Mouse (Mus musculus) stomach, postnatal 0 days (tissue): ENCODE data around the gene Scand1. TPM values are rescaled to one million over a fixed set of nuclear protein-coding genes. Genes with fewer than 3 reads are reported as not detected.
A peak's percentile ranks its signal among the peaks of the same experiment; 100 is the strongest.

ENCODE experiments used
- ATAC-seq: fragments of 200-750 bp; cut with Nextera tagmentation; 2 replicates; pipeline ENCODE4 v1.8.0; 2017; ENCODE audit not compliant: low FRiP score, low TSS enrichment
- DNase-seq: peaks from one replicate; pipeline ENCODE4 v3.0.0-alpha.2; 2016; ENCODE audit warnings: low spot score
- H3K27ac ChIP-seq: fragments of 300-500 bp; sonication (generic); replicated peaks from 2 replicates; pipeline ENCODE4 v1.5.1; 2014; ENCODE audit warnings: mild to moderate bottlenecking, control low read depth
- H3K27me3 ChIP-seq: fragments of 300-500 bp; sonication (generic); 2 replicates; pipeline ENCODE4 v1.6.1; 2014; ENCODE audit warnings: low read length; ENCODE audit not compliant: control insufficient read depth, insufficient read depth
- H3K36me3 ChIP-seq: fragments of 300-500 bp; sonication (generic); 2 replicates; pipeline ENCODE4 v1.6.1; 2014; ENCODE audit warnings: low read length, mixed read lengths; ENCODE audit not compliant: control insufficient read depth, insufficient read depth
- H3K4me1 ChIP-seq: fragments of 300-500 bp; sonication (generic); replicated peaks from 2 replicates; pipeline ENCODE4 v1.6.1; 2014; ENCODE audit warnings: antibody characterized with exemption; ENCODE audit not compliant: control insufficient read depth, insufficient read depth
- H3K4me2 ChIP-seq: fragments of 300-500 bp; sonication (generic); replicated peaks from 2 replicates; pipeline ENCODE4 v1.6.1; 2014; ENCODE audit warnings: low read depth, mild to moderate bottlenecking, control low read depth, moderate library complexity
- H3K4me3 ChIP-seq: fragments of 300-500 bp; sonication (generic); 2 replicates; pipeline ENCODE4 v1.5.1; 2014; ENCODE audit warnings: low read depth, low read length, control low read depth
- H3K9ac ChIP-seq: fragments of 300-500 bp; sonication (generic); 2 replicates; pipeline ENCODE4 v1.6.1; 2014; ENCODE audit warnings: mild to moderate bottlenecking, low read length, control low read depth, mixed read lengths
- H3K9me3 ChIP-seq: fragments of 300-500 bp; sonication (generic); 2 replicates; pipeline ENCODE4 v1.6.1; 2016; ENCODE audit warnings: low read length; ENCODE audit not compliant: control insufficient read depth
- CTCF ChIP-seq: IDR thresholded peaks from 2 replicates; pipeline ENCODE4 v1.5.1; 2016; ENCODE audit warnings: antibody characterized with exemption, low read depth, mild to moderate bottlenecking, moderate library complexity
- EP300 ChIP-seq: optimal IDR thresholded peaks from 2 replicates; pipeline ENCODE3; 2016; ENCODE audit warnings: antibody characterized with exemption
- WGBS: fragments of 180-500 bp; shearing (Covaris S2); extraction: QIAGEN DNeasy Blood & Tissue Kit; methylation state at CpG from one replicate; pipeline ENCODE4 v1.1.7; 2014; 5-methylcytosine and 5-hydroxymethylcytosine counted together
- polyA plus RNA-seq: library from polyadenylated mRNA; unstranded; fragments of >200 nt; fragmentation: Nextera tagmentation; extraction: Ambion mirVana; gene quantifications from 2 replicates; pipeline ENCODE4 v1.2.1, GENCODE M21; 2015

Gene Scand1
- polyA plus RNA-seq, 1 experiment from 2014 or later: 116 TPM

- H3K27ac ChIP-seq: peak overlapping the region; percentile 77
- ATAC-seq (peak; percentile 64; the same call in 1 of the 2 replicates), DNase-seq (no peak)
- no peaks in the 10 kb centered on the region for H3K9me3 ChIP-seq
- no peak overlapping the region for H3K9ac ChIP-seq
- H3K36me3 ChIP-seq: no peaks in the 10 kb centered on the region
- H3K4me1 ChIP-seq: no peaks in the 10 kb centered on the region
- WGBS: 33% methylated on average over 6 of the region's 6 CpGs
- H3K27me3 ChIP-seq: no peaks in the 10 kb centered on the region
- no peak overlapping the region for H3K4me3 ChIP-seq
- peak overlapping the region; percentile 11 for H3K4me2 ChIP-seq
- TF ChIP-seq CTCF (no peak), EP300 (no peak)
Measured at GRCm38 (mm10) chr2:156324116-156324588, 11.6 kb upstream of the Scand1 start.

GRCm38 (mm10) chr2:156321538-156321937, 9.0 kb upstream of the Scand1 start:
- 85% methylated on average over 6 of the region's 6 CpGs for WGBS
- ATAC-seq: no peak

DNA sequence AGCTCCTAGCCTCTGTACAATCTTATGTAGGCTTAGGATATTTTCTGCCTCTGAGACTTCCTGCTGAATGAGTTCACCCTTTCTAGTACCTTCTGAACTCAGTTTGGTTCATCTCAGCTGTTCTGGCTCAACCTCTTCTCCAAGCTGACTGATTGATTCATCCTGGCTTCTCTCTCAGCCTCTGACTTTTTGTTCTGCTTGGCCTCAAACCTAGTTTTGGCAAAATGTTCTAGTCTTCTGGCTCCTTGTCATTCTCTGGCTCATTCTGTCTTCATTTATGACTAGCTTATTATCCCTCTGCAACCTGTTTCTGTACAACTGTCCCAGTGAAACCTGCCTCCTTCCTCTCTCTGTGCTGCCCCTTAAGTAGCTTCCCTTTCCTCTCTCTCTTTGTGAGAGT, 6.0 kb upstream of the Scand1 start:
- TF ChIP-seq EP300 (no peak), CTCF (no peak)
- Histone ChIP-seq H3K4me1 (no peaks in the 10 kb centered on the region), H3K9ac (no peak overlapping the region), H3K27ac (no peak overlapping the region), H3K9me3 (no peaks in the 10 kb centered on the region), H3K27me3 (no peaks in the 10 kb centered on the region), H3K4me3 (no peak overlapping the region), H3K36me3 (no peaks in the 10 kb centered on the region), H3K4me2 (no peak overlapping the region)
- DNase-seq: no peak
- ATAC-seq: no peak

More at GRCm38 (mm10) chr2:156321538-156321937, 9.0 kb upstream of the Scand1 start:
- Histone ChIP-seq H3K4me2 (no peak overlapping the region), H3K9me3 (no peaks in the 10 kb centered on the region), H3K9ac (no peak overlapping the region), H3K36me3 (no peaks in the 10 kb centered on the region), H3K4me3 (no peak overlapping the region), H3K4me1 (no peaks in the 10 kb centered on the region), H3K27me3 (no peaks in the 10 kb centered on the region), H3K27ac (no peak overlapping the region)
- DNase-seq: no peak
- no peak for TF ChIP-seq CTCF
- TF ChIP-seq EP300: no peak

GRCm38 (mm10) chr2:156314811-156315210, 2.3 kb upstream of the Scand1 start:
- Histone ChIP-seq H3K9me3 (no peaks in the 10 kb centered on the region), H3K9ac (no peak overlapping the region), H3K4me2 (no peak overlapping the region), H3K4me1 (0 out of 2 replicates have a peak, but pooled peaks cover 3% of the 10 kb centered on the region), H3K4me3 (no peak overlapping the region), H3K27me3 (no peaks in the 10 kb centered on the region), H3K27ac (no peak overlapping the region), H3K36me3 (no peaks in the 10 kb centered on the region)
- no peak for ATAC-seq
- 95% methylated on average over 6 of the region's 6 CpGs for WGBS
- TF ChIP-seq EP300 (no peak), CTCF (0 out of 2 replicates have a peak, but pooled peaks have one; percentile 8)
- DNase-seq: no peak

DNA sequence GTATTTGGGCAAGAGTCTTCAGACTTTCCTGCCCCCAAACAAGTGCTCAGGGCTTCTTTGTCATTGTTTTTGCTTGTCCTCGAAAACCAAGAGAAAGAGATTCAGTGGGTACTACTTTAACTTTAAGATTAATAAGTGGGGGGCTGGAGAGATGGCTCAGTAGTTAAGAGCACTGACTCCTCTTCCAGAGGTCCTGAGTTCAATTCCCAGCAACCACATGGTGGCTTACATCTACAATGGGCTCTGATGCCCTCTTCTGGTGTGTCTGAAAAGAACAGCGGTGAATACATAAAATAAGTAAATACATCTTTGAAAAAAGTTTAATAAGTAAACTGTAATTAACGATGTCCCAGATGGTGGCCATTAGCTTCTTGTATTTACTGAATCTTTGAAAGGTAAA, 649 bp upstream of the Scand1 start:
- WGBS: 39% methylated on average over 3 of the region's 3 CpGs
- H3K4me3 ChIP-seq: peak overlapping the region; percentile 95
- H3K4me2 ChIP-seq: peak overlapping the region; percentile 80
- no peak overlapping the region for H3K27ac ChIP-seq
- H3K9me3 ChIP-seq: no peaks in the 10 kb centered on the region
- no peaks in the 10 kb centered on the region for H3K27me3 ChIP-seq
- peak; percentile 42 for TF ChIP-seq CTCF
- no peak for TF ChIP-seq EP300
- H3K4me1 ChIP-seq: 0 out of 2 replicates have a peak, but pooled peaks cover 3% of the 10 kb centered on the region
- H3K36me3 ChIP-seq: no peaks in the 10 kb centered on the region
- DNase-seq (no peak), ATAC-seq (no peak)
- peak overlapping the region; percentile 96; the same call in 1 of the 2 replicates for H3K9ac ChIP-seq

DNA sequence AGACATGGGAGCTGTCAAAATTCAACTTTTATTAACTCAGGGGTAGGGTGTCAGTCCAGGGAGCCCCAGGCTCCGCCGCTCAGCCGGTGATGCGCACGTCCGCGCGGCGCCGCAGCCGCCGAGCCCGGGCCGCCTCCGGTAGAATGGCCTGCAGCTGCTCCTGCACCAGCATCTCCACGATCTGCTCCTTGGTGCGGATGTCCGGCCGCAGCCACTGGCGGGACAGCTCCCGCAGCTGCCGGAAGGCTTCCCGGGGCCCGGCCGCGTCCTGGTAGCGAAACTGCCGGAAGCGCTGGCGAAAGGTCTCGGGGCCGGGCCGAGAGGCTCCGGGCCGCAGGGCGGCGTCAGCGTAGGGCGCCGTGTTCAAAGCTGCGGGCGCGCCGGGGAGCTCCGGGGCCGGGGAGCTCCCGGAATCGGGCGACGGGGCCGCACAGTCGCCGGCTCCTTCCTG, 638 bp downstream of the Scand1 start:
- Histone ChIP-seq H3K27me3 (no peaks in the 10 kb centered on the region), H3K27ac (peak overlapping the region; percentile 99), H3K9me3 (no peaks in the 10 kb centered on the region), H3K36me3 (no peaks in the 10 kb centered on the region), H3K4me3 (peak overlapping the region; percentile 95), H3K4me2 (peak overlapping the region; percentile 80), H3K4me1 (0 out of 2 replicates have a peak, but pooled peaks cover 3% of the 10 kb centered on the region), H3K9ac (peak overlapping the region; percentile 96)
- peak; percentile 77 for ATAC-seq
- peak; percentile 77 for DNase-seq
- TF ChIP-seq EP300 (no peak), CTCF (no peak)
- WGBS: under 1% methylated on average over 47 of the region's 53 CpGs
